Mouse (Mus musculus) forebrain, embryonic 10.5 days (tissue): ENCODE measurements around the gene Mmd. TPM values are rescaled to one million over a fixed set of nuclear protein-coding genes. Genes with fewer than 3 reads are reported as not detected.

ENCODE experiments used
- DNase-seq: peaks from one replicate; pipeline ENCODE4 v3.0.0-alpha.2; 2017; ENCODE audit warnings: low spot score; ENCODE audit errors: extremely low spot score
- H3K27ac ChIP-seq: fragments of 300-500 bp; sonication (generic); 2 replicates; pipeline ENCODE4 v1.5.1; 2016; ENCODE audit warnings: mild to moderate bottlenecking
- H3K27me3 ChIP-seq: fragments of 300-500 bp; sonication (generic); 2 replicates; pipeline ENCODE4 v1.6.1; 2016; ENCODE audit warnings: mild to moderate bottlenecking; ENCODE audit not compliant: poor library complexity, severe bottlenecking
- H3K36me3 ChIP-seq: fragments of 300-500 bp; sonication (generic); replicated peaks from 2 replicates; pipeline ENCODE4 v1.6.1; 2016; ENCODE audit warnings: mild to moderate bottlenecking, moderate library complexity
- H3K4me1 ChIP-seq: fragments of 300-500 bp; sonication (generic); 2 replicates; pipeline ENCODE4 v1.6.1; 2016
- H3K4me3 ChIP-seq: fragments of 300-500 bp; sonication (generic); 2 replicates; pipeline ENCODE4 v1.5.1; 2016; ENCODE audit warnings: mild to moderate bottlenecking, moderate library complexity
- H3K9me3 ChIP-seq: fragments of 300-500 bp; sonication (generic); 2 replicates; pipeline ENCODE4 v1.6.1; 2016; ENCODE audit warnings: mild to moderate bottlenecking, moderate library complexity
- WGBS: fragments of 180-500 bp; shearing (Covaris S2); methylation state at CpG from one replicate; pipeline ENCODE4 v1.1.7; 2016; 5-methylcytosine and 5-hydroxymethylcytosine counted together
- polyA plus RNA-seq: library from polyadenylated mRNA; unstranded; fragments of >200 nt; fragmentation: Nextera tagmentation; extraction: Ambion mirVana; gene quantifications from 2 replicates; pipeline ENCODE4 v1.2.1, GENCODE M21; 2016

The Mmd gene
- polyA plus RNA-seq, 1 experiment from 2014 or later, result 40.3 TPM

DNA sequence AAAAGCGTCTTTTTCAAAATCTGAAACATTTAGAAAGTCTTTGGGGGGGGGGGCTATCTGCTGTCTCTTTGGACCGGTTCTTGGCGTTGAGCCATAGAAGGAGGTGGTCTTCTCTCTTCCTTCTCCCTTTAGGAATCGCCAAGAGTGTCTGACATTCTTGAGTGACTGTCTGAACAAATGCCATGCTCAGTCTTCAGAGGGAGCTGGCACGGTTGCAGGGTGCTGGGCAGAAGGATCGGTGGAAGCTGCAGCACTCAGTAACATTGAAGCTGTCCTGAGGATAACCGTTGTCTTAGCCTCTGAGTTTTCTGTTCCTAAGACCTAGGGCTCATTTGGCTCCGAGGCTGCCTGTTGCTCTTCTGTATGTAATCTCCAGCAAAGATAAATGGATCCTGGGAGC is 3.1 kb downstream of the Mmd start:
- H3K9me3 ChIP-seq, result no peaks in the 10 kb centered on the region
- H3K27me3 ChIP-seq, result no peaks in the 10 kb centered on the region
- WGBS, result 82% methylated on average over 8 of the region's 8 CpGs
- peaks cover 20% of the 10 kb centered on the region for H3K36me3 ChIP-seq
- no peak overlapping the region for H3K27ac ChIP-seq
- H3K4me3 ChIP-seq, result no peak overlapping the region
- H3K4me1 ChIP-seq, result peaks cover 43% of the 10 kb centered on the region
- DNase-seq, result no peak

DNA sequence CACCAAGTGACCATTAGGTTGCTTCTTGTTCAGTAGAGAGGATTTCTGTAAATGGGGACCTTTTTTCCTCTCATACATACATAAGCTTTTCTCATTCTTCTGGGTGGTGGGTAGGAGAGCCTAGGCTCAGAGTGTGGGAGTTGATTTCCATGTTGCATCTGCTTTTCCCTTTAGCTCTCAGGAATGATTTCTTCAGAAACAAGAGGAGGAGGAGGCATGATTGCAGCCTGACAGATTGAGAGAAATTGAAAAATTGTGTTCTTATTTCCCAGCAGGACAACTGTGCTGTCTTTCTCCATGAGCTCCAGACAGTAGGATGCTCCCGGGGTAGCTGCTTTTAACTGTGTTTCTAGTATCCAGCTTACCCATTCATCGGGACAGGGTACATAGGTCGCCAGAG is 5.3 kb downstream of the Mmd start:
- no peaks in the 10 kb centered on the region for H3K9me3 ChIP-seq
- WGBS, result 91% methylated on average over 3 of the region's 3 CpGs
- H3K4me1 ChIP-seq, result peaks cover 44% of the 10 kb centered on the region
- no peaks in the 10 kb centered on the region for H3K27me3 ChIP-seq
- no peak overlapping the region for H3K27ac ChIP-seq
- no peak for DNase-seq
- H3K4me3 ChIP-seq, result no peak overlapping the region
- H3K36me3 ChIP-seq, result peaks cover 35% of the 10 kb centered on the region

DNA sequence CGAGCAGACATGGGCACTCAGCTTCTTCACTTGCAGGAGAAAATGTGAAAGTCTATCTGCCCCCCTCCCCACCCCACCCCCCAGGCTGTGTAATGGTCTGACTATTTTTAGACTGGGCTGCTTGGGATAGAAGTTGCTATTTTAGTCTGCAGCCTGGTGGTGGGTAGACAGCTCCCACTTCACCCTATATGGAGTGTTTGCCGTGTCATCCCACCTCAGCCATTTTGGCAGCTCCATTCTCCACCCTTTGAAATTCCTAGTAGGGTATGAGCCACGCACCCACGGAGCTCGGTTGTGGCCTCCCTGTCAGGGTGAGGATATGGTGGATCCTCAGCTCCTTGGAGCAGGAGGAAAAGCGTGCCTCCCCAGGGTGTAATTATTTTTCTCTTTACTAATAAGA is 6.4 kb downstream of the Mmd start:
- Histone ChIP-seq H3K9me3 (no peaks in the 10 kb centered on the region), H3K4me1 (peaks cover 33% of the 10 kb centered on the region), H3K4me3 (no peak overlapping the region), H3K27ac (no peak overlapping the region), H3K36me3 (peaks cover 47% of the 10 kb centered on the region), H3K27me3 (no peaks in the 10 kb centered on the region)
- WGBS, result 90% methylated on average over 6 of the region's 6 CpGs
- no peak for DNase-seq

DNA sequence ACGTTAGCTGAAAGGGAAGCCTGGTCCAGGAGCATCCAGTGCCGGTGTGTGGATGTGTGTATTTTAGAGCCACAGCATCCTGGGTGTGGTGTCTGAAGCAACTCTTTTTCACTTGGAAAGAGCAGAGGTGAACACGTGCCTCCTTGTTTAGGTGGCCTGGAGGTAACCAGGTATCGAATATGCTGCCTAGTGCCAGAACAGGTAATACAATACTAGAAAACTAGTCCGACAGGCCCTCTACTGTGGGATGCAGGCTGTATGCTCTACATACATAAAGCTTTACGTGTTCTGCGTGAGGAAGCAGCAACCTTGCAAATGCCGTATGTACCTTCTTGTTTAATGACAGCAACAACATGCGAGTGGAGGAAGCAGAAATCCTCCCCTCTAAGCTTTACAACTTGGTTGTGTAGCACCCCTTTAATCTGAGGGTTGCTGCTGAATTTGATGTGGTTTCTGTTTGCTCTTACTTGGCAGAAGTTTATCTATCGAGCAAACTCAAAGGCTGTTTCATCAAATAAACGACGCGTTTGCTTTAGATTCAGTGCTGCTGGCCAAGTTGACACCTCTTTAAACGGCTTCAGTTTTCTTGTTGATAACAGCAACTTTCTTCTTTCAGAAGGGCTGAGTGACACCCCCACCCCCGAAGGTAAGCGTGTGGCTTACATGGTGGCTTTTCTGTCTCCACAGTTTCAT is 7.7 kb downstream of the Mmd start:
- DNase-seq, result no peak
- Histone ChIP-seq H3K27me3 (no peaks in the 10 kb centered on the region), H3K9me3 (no peaks in the 10 kb centered on the region), H3K36me3 (peaks cover 55% of the 10 kb centered on the region), H3K4me1 (peaks cover 21% of the 10 kb centered on the region), H3K27ac (no peak overlapping the region), H3K4me3 (no peak overlapping the region)
- WGBS, result 91% methylated on average over 16 of the region's 16 CpGs

DNA sequence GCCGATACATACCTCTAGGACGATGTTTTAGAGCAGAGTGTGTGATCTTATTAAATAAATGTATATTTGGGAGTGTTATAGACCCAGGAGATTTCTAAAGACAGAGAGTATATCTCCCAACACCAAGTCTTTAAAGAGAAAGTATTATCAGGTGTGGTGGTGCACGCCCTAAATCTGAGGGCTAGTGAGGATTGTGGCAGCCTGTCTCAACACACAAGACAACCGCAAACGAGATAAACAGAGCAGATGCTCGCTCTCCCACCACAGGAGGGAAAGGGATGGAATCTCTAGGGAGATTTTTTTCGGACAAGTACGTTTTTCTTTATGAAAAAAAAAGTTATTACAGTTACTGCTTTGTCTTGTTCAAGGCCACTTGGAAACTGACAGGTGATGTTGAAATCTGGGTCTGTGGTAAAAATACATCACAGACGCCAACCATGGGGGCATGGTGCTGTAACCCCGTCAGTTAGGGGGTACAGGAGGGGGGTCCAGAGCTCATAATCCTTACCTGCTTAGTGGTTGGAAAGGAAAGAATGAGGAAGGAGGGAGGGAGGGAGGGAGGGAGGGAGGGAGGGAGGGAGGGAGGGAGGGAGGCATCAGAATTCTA is 9.2 kb downstream of the Mmd start:
- WGBS, result 83% methylated on average over 10 of the region's 10 CpGs
- Histone ChIP-seq H3K4me1 (peaks cover 15% of the 10 kb centered on the region), H3K4me3 (no peak overlapping the region), H3K27ac (no peak overlapping the region), H3K36me3 (peaks cover 61% of the 10 kb centered on the region), H3K27me3 (no peaks in the 10 kb centered on the region), H3K9me3 (peaks cover 5% of the 10 kb centered on the region; the same call in 1 of the 2 replicates)
- no peak for DNase-seq

DNA sequence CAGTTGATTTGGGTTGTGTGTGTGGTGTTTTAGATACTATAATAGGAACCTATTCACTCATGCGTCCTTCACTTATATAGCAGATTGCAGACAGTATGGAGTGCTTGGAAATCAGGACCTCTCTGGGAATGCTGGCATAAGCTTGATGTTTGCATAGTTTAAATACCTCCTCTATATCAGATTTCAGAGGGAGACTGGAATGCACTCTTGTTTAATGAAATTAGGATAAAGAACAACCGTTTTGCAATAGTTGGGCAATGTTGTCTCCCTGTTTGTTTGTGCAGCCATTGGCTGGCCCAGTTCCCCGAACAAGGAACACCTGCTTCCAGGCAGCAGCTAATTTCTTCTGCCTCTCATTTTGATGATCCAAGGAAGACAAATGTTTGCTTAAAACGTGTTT is 9.8 kb downstream of the Mmd start:
- WGBS, result 68% methylated on average over 4 of the region's 4 CpGs
- Histone ChIP-seq H3K4me3 (no peak overlapping the region), H3K27ac (no peak overlapping the region), H3K9me3 (peaks cover 5% of the 10 kb centered on the region; the same call in 1 of the 2 replicates), H3K36me3 (peaks cover 68% of the 10 kb centered on the region), H3K27me3 (no peaks in the 10 kb centered on the region), H3K4me1 (peaks cover 16% of the 10 kb centered on the region)
- no peak for DNase-seq

DNA sequence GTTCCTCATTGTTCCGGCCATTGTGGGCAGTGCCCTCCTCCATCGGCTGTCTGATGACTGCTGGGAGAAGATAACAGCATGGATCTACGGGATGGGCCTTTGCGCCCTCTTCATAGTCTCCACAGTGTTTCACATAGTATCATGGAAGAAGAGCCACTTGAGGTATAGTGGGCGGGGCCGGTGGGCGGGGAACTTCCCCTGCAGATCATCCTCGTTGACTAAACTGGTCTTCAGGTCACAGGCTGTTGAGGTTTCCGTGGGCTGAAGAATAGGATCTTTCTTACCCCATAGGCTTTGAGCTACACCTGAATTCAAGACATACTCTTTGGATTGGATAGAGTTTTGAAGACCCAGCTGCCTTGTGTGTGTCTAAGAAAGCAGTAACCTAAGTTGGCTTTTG is 10.6 kb downstream of the Mmd start:
- WGBS, result 83% methylated on average over 9 of the region's 9 CpGs

DNA sequence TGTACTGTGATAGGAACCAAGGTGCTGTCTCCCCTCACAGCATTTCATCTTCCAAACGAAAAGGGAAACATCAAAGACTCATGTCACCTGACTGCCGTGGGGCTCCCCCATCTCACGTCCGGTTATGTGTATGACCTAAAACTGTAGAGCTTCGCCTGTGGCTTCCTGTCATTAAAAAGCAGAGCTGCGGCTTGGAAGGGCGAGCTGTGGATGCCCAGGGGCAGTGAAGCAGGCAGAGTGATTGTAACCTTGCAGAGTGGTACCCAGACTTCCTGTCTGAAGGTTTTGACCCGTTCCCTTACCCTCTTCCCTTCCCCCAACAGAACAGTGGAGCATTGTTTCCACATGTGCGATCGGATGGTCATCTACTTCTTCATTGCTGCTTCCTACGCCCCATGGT is 14.9 kb downstream of the Mmd start:
- Histone ChIP-seq H3K4me3 (no peak overlapping the region), H3K27ac (no peak overlapping the region), H3K9me3 (peaks cover 5% of the 10 kb centered on the region; the same call in 1 of the 2 replicates), H3K27me3 (no peaks in the 10 kb centered on the region), H3K4me1 (peaks cover 21% of the 10 kb centered on the region), H3K36me3 (peaks cover 82% of the 10 kb centered on the region)
- DNase-seq, result no peak
- 65% methylated on average over 11 of the region's 11 CpGs for WGBS

More for the DNA sequence above, 10.6 kb downstream of the Mmd start:
- no peak for DNase-seq
- no peaks in the 10 kb centered on the region for H3K27me3 ChIP-seq
- H3K9me3 ChIP-seq, result peaks cover 5% of the 10 kb centered on the region; the same call in 1 of the 2 replicates
- H3K4me1 ChIP-seq, result peaks cover 24% of the 10 kb centered on the region
- H3K4me3 ChIP-seq, result no peak overlapping the region
- peaks cover 75% of the 10 kb centered on the region for H3K36me3 ChIP-seq
- H3K27ac ChIP-seq, result no peak overlapping the region

DNA sequence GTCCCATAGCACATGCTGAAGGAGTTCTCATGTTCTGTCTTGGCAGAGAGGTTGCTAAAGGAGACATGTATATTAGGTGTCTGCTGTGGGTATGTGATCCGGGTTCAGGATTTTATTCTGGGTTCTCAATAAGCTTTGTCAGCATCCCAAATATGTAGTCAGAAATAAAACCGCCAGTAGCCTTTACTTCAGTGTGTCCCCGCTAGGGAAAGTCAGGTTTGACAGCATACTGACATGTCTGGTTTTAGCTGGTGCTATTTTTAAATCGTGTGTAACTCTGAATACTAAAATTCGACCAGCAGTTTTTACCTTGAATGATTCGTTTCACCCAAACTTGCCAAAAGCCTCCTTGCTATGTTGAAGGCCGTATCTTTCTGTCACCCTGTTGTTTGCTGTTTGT is 16.3 kb downstream of the Mmd start:
- peaks cover 77% of the 10 kb centered on the region for H3K36me3 ChIP-seq
- no peak overlapping the region for H3K27ac ChIP-seq
- DNase-seq, result no peak
- peaks cover 30% of the 10 kb centered on the region for H3K4me1 ChIP-seq
- 91% methylated on average over 7 of the region's 7 CpGs for WGBS
- no peak overlapping the region for H3K4me3 ChIP-seq
- H3K27me3 ChIP-seq, result no peaks in the 10 kb centered on the region
- H3K9me3 ChIP-seq, result peaks cover 5% of the 10 kb centered on the region; the same call in 1 of the 2 replicates

DNA sequence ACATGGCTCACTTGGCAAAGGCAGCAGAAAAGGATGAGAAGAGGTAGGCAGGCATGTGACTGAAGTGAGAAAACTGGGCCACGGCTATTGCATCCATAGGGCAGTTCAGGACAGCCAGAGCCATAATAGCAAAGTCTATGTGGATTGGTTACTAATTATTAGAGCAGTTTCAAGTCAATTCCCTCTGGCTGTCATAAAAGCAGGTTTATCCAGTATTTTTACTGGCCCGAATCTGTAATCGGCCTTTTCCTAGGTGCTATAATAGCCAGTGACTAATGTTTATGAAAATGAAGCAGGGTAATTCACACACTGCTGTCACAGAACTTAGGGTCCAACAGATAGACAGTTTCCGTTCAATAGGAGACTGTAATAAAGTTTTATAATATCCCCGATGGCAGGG is 19.7 kb downstream of the Mmd start:
- DNase-seq, result no peak
- no peak overlapping the region for H3K27ac ChIP-seq
- no peaks in the 10 kb centered on the region for H3K27me3 ChIP-seq
- peaks cover 71% of the 10 kb centered on the region for H3K36me3 ChIP-seq
- H3K4me1 ChIP-seq, result peaks cover 30% of the 10 kb centered on the region
- WGBS, result 86% methylated on average over 5 of the region's 5 CpGs
- H3K4me3 ChIP-seq, result no peak overlapping the region
- no peaks in the 10 kb centered on the region for H3K9me3 ChIP-seq

DNA sequence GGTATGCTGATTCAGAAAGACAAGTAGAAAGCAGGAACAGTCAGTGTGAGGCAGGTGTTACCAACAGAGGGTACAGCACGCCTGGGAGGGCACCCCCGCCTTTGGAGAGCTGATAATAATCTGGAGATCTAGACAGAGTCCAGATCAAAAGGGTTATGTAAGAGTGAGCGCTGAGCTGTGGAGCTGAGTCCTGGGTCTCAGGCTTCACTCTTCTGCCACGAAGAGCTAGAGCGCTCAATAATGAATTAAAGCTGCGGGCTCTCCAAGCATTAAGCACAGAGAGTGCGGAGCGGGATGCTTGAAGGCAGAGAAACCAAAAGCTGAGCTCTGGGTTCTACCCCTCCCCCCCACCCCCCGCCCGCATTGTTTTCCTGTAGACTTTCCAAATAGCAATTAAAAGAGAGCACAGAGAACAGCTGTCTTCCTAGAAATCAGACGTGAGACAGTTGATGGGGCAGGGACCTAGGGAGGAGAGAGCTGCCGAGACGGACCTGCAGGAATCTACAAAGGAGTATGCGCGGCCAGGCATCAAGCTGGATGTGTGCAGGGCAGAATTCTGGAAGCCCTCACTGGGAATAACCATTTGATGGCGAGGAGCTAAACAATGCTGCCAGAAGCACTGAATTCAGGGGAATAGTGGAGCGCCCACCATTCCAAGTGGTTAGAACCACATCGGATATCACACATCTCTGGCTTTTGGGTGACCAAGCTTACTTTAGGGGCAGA is 20.3 kb downstream of the Mmd start:
- Histone ChIP-seq H3K36me3 (peaks cover 71% of the 10 kb centered on the region), H3K4me1 (peaks cover 24% of the 10 kb centered on the region), H3K4me3 (no peak overlapping the region; the same call in 1 of the 2 replicates), H3K27me3 (no peaks in the 10 kb centered on the region), H3K9me3 (no peaks in the 10 kb centered on the region), H3K27ac (no peak overlapping the region)
- WGBS, result 39% methylated on average over 18 of the region's 18 CpGs
- no peak for DNase-seq

DNA sequence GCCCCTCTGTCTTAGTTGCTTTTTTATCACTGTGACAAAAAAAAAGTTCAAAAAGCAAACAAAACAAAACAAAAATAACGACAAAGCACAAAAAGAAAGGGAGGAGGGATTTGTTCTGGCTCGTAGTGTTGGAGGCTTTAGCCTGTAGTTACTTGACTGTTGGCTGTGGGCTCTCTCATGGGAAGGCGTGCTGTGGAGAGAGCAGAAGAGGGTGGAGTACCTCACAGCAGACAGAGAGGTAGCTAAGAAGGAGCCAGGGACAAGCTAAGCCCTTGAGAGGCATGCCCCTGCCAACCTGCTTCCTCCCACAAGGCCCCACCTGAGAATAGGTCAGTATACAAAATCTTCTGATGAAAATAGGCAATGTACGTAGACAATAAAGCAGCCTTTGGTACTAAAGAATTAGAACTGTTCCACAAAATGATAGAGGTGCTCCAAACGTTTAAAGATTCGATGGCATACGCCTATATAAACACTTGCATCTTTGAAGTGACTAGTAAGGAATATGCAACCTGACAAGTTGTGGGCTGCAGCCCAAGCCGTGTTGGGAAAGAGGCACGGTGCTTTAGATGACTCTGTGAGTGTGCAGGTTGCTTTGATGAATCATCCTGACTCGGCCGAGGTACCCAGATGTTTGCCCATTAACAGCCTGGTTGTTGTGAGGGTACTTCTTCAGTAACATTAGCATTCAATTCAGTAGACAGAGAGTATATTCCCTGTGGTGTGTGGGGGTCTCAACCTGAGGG is 21.0 kb downstream of the Mmd start:
- WGBS, result 86% methylated on average over 11 of the region's 11 CpGs
- H3K36me3 ChIP-seq, result peaks cover 69% of the 10 kb centered on the region

More for the DNA sequence above, 21.0 kb downstream of the Mmd start:
- no peak for DNase-seq
- Histone ChIP-seq H3K9me3 (no peaks in the 10 kb centered on the region), H3K27me3 (no peaks in the 10 kb centered on the region), H3K4me3 (no peak overlapping the region), H3K4me1 (peaks cover 20% of the 10 kb centered on the region), H3K27ac (no peak overlapping the region)
